Mouse (Mus musculus) heart, postnatal 0 days (tissue): ENCODE measurements around the gene Scgb1c1.

Source experiments
- CTCF ChIP-seq: IDR thresholded peaks from 2 replicates; pipeline ENCODE4 v1.5.1; 2016; ENCODE audit warnings: antibody characterized with exemption, control low read depth, low read depth
- EP300 ChIP-seq: IDR thresholded peaks from 2 replicates; pipeline ENCODE4 v1.6.1; 2016; ENCODE audit warnings: antibody characterized with exemption, low read depth

- TF ChIP-seq CTCF (no peak), EP300 (no peak)
Measured at GRCm38 (mm10) chr7:140851916-140852315, 6.6 kb downstream of the Scgb1c1 start.
